Mouse (Mus musculus) ovary, postnatal 36 days (tissue): ENCODE results near the gene Plpp1.

Experiments used
- DNase-seq: peaks from one replicate; pipeline ENCODE4 v3.0.0; 2022; ENCODE audit warnings: low spot score, mixed read lengths

The Plpp1 gene

DNA sequence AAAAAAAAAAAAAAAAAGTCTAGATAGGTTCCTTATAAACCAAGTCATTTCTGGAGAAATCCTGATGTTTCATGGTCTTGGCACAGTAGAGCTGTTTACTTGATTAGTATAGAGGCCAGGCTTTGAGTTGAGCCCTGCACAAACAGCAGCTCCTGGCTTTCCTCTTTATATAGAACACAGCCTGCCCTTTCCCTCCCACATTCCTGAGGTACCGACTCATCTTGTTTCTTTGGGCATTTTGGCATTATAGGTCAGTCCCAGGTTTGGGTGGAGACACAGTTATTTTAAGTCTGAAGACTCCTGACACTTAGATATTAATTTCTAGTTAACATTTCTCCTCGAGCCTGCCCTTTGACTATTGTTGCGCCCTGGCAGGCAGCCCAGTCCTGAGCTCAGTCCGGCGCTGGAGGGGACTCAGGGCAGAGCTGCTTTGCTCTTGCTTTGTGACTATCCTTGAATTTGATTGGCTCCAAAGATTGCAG lies 61.3 kb downstream of the Plpp1 start:
- DNase-seq = peak; percentile 59

DNA sequence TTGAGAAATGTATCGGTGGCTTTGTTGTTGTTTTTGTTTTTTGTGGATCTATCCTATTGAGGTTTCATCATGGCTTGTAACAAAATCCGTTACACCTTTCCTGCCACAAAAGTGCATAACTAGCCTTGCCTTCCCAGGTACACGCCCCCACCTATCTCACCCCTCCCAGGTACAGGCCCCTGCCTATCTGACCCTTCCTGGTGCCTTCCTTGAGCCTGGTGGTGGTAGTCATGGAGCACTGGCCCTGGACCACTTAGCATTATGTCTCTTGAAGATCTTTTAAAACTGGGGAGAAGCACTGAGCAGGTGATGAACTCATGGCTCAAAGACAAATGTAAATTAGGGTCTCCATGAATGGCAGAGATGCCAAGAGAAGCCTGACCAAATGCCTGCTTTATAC lies 61.8 kb downstream of the Plpp1 start:
- DNase-seq = no peak

DNA sequence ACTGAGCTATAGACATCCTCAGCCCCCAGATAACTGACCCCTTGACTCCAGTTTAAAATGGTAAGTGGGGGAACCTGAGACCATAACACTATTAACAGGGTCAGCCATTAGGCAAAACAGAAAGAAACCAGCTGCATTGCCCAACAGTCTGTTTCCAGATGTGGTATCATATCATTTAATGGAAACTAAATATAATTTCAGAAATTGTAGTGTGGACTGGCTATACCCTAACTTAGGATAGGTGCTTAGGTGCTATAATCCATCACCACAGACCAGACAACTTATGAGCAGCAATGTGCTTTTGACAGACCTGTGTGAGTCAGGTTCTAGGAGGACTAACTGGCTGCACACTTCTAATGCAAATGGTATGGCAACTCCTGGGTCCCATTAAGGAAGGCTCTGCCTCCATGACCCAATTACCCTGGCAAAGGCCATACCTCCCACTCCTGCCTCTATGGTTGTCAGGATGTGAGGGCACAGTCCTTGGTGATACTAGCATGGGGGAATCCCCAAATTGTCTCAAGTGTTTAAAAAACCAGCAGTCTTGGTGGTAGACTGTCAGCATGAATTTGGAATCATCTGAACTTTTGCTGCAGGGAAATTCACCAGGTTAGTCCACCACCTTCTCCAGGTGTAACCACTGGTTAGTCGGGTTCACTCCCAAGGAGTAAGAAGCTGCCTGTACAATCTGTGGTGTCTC lies 62.5 kb downstream of the Plpp1 start:
- DNase-seq = no peak

DNA sequence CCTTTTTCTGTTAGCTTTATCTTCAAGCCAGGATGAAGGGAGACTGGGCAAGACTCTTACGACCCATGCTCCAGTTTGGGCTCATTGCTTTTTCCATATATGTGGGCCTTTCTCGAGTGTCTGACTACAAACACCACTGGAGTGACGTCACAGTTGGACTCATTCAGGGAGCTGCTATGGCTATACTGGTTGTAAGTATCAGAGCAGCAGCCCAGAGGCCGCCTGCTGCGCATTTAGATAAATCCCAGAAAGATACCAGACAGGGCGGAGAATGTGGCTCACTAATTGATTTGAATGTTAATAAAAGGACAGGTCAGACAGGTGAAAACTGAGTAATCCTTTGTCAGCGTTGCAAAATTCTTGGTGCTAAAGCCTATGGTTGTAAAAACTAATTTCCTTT lies 66.2 kb downstream of the Plpp1 start:
- DNase-seq = no peak

DNA sequence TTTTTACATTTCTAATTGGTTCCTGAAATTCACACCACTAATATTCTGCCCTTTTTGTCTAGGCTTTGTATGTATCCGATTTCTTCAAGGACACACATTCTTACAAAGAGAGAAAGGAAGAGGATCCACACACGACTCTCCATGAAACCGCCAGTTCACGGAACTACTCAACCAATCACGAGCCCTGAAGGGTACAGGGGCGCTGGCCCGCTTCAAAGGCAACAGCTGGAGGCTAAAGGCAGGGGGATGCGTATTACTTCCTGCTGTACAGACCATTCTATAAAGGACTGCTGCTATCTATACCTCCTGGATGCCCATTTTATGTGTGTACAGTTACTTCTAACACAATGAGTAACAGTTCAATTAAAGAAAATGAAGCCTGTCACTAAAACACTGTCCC lies 66.8 kb downstream of the Plpp1 start:
- no peak for DNase-seq

DNA sequence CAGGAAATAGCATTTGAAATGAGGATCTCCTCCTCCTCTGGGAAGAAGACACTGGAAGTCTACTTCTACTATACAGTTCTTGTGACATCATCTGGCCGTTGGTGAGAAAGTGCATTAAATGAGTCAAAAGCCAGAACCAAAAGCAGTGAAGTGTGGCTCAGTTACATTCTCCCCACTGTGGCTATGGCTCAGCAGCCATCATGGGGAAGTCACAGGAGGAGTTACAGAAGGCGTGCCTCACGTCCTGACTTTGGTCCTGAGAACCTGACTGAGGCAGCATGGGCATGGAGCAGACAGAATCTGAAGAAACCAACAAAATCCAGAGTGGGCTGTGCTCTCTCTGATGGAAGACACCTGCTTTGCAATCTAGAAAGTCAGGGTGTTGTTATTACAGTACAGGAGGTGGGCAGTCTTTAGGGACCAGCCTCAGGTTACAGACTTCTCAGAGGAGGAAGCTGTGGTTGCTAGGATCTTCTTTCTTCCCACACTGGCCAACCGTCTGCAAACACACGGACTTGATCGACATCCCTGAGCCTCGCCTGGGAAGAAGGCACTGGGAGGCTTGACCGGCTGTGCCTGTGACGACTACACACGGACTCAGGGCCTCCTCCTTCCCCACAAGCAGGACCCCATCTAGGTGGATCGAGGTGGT lies 69.6 kb downstream of the Plpp1 start:
- no peak for DNase-seq

DNA sequence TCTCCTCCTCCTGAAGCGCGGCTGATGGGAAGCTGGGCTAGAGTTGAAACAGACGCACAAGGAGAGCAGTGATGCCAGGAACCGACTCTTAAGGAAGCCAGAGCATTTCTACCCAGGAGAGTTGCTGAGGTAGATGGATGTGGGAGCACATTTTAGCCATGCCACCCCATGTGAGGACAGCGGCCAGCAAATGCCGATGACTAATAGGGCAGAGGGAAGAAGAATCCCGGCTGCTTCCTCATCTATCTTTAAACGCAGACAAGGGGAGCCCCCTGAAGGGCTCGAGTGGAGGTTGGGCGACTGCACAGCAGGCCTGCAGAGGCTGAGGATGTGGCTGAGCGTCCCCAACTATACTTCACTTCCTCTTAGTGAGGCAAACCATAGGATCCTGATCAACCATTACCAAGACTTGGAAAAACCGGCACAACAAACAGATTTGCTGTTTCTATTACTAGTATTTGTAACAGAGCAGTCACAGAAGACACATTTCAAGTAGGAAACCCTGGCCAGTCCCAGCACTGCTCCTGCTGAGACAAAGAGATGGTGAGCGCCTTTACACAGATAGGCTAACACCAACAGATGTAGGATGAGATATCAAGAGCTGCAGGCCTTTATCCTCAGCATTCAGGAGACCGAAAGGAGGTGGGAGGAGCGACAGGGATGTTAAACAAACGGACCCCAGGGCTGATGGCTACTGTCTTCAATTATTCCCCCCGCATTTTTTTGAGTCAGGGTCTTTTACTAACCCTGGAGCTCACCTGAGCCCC lies 71.1 kb downstream of the Plpp1 start:
- DNase-seq = no peak

DNA sequence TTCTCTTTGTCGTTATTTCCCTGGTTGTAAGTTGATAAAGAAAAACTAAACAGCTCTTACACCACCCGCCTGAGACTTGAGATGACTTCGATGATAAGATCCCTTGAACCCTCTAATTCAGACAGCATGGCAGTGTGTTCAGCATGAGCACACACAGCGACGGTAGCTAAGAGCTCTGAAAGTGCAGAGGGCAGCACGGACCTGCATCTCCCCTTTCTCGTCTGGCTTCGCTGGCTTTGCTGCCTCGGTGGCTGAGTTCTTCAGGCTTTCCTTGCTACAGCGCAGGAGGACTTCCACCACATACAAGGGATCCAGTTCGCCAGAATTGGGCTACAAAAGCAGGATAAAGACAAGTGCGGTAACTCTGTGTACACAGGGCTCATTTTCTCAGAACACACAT lies 86.6 kb downstream of the Plpp1 start:
- DNase-seq = no peak

DNA sequence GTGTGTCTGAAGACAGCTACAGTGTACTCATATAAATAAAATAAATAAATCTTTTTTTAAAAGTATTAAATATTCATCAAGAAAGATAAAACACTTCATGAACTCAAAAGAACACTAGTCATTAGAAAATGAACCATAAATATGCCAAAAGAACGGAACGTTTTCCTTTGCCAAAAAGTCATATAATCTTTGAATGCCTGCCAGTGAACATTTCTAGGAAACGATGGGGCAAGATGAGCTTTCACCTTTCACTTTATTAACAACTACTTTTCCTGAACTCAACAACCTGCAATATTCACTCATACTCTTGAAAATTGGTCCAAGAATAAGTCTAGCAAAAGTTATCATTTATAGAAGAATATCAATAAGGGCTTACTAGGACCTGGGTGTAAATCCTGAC lies 101.6 kb downstream of the Plpp1 start:
- DNase-seq = no peak

DNA sequence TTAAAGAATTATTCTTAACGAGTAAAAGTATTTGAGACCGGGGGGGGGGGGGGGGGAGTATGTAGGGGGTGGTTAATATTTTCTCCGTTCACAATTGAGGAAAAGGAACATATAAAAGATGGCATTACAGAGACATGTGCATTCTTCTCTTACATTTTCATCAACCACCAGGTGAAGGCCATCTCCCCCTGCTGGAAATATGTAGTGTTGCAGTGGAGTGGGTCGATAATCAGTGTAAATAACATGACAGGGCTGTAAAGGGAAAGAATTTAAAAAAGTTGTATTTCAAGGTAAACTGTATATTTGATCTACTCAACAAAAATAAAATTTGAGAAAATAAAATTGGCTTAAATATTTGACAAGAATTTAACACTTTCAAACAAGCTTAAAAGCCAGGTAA lies 109.1 kb downstream of the Plpp1 start:
- DNase-seq = no peak

DNA sequence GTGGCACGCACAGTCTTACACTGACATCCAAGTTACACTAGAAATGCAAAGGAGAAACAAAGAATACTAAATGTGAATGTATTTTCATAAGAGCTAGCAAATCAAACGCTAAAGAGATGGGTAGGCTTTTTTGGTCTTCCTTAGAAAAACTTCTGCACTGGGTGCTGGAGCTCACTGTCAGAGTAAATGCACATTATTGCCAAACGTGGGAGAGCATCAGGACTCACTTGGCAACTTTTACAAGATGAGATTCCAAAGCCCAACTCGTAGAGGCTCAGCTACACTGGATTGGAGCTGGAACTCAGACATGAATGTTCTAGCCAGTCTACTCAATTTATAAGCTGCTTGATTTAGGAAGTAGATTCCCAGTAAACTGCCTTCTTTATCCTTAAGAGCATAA lies 109.8 kb downstream of the Plpp1 start:
- no peak for DNase-seq
